Mouse (Mus musculus): Measurements from ENCODE around the gene Pqbp1. TPM values are rescaled to one million over a fixed set of nuclear protein-coding genes. Genes with fewer than 3 reads are reported as not detected.
A peak's percentile ranks its signal among the peaks of the same experiment; 100 is the strongest.
"Not testable (repeated sequence)": the region's sequence is repeated elsewhere in the genome, so short reads cannot be mapped to it uniquely, and the experiment has no call there.

The Pqbp1 gene
- polyA plus RNA-seq, 1 experiment from 2014 or later = 155 TPM

- 17% methylated on average over 40 of the region's 40 CpGs for WGBS
- H3K4me1 ChIP-seq = no peaks in the 10 kb centered on the region; the same call in 1 of the 2 replicates
- no peaks in the 10 kb centered on the region for H3K9me3 ChIP-seq
- H3K4me2 ChIP-seq = peak within 1 kb of the TSS; percentile 54
- no peaks in the 10 kb centered on the region for H3K36me3 ChIP-seq
- ATAC-seq (ENCODE audit: insufficient number of reproducible peaks, insufficient read depth, low FRiP score, low TSS enrichment, low read depth) = no peak
- H3K4me3 ChIP-seq = peak within 1 kb of the TSS; percentile 29
- no peak within 1 kb of the TSS for H3K27ac ChIP-seq
- H3K27me3 ChIP-seq = peaks cover 61% of the 10 kb centered on the region
- no peak within 1 kb of the TSS for H3K9ac ChIP-seq
Observed at GRCm38 (mm10) chrX:7919601-7920383, 20.7 kb upstream of the Pqbp1 start, which contains the start of gene Pcsk1n. Gene Pcsk1n (plus strand): TSS chrX:7919822.

- not testable (repeated sequence) for H3K36me3 ChIP-seq; H3K9ac ChIP-seq; H3K4me3 ChIP-seq; ATAC-seq (ENCODE audit: insufficient number of reproducible peaks, insufficient read depth, low FRiP score, low TSS enrichment, low read depth); H3K9me3 ChIP-seq; H3K4me1 ChIP-seq; H3K27ac ChIP-seq; H3K4me2 ChIP-seq
- H3K27me3 ChIP-seq = peaks cover 43% of the 10 kb centered on the region
- WGBS = 70% methylated on average over 6 of the region's 6 CpGs
Observed at GRCm38 (mm10) chrX:7917960-7918359, 18.9 kb upstream of the Pqbp1 start.

- not testable (repeated sequence) for H3K4me2 ChIP-seq; H3K27ac ChIP-seq; H3K4me3 ChIP-seq; H3K9ac ChIP-seq; H3K9me3 ChIP-seq; ATAC-seq (ENCODE audit: insufficient number of reproducible peaks, insufficient read depth, low FRiP score, low TSS enrichment, low read depth); H3K36me3 ChIP-seq; H3K4me1 ChIP-seq
- H3K27me3 ChIP-seq = peaks cover 20% of the 10 kb centered on the region
- 28% methylated on average over 3 of the region's 3 CpGs for WGBS
Observed at GRCm38 (mm10) chrX:7915669-7916068, 16.6 kb upstream of the Pqbp1 start.

GRCm38 (mm10) chrX:7910473-7910872, 11.4 kb upstream of the Pqbp1 start:
- WGBS = 55% methylated on average over 6 of the region's 6 CpGs
- no peaks in the 10 kb centered on the region for H3K4me1 ChIP-seq
- H3K36me3 ChIP-seq = peaks cover 15% of the 10 kb centered on the region
- no peaks in the 10 kb centered on the region for H3K27me3 ChIP-seq
- no peak overlapping the region for H3K27ac ChIP-seq
- H3K4me3 ChIP-seq = no peak overlapping the region
- H3K4me2 ChIP-seq = no peak overlapping the region
- no peaks in the 10 kb centered on the region for H3K9me3 ChIP-seq
- no peak overlapping the region for H3K9ac ChIP-seq
- no peak for ATAC-seq (ENCODE audit: insufficient number of reproducible peaks, insufficient read depth, low FRiP score, low TSS enrichment, low read depth)

GRCm38 (mm10) chrX:7909242-7909641, 10.2 kb upstream of the Pqbp1 start, which contains the start of gene Gm10490:
Gene Gm10490 (plus strand): TSS chrX:7909542.
- not testable (repeated sequence) for ATAC-seq (ENCODE audit: insufficient number of reproducible peaks, insufficient read depth, low FRiP score, low TSS enrichment, low read depth); H3K9me3 ChIP-seq; H3K4me3 ChIP-seq; H3K4me1 ChIP-seq; H3K27ac ChIP-seq; H3K27me3 ChIP-seq; H3K4me2 ChIP-seq; H3K9ac ChIP-seq
- H3K36me3 ChIP-seq = peaks cover 15% of the 10 kb centered on the region
- WGBS = 87% methylated on average over 4 of the region's 4 CpGs

- no peak for ATAC-seq (ENCODE audit: insufficient number of reproducible peaks, insufficient read depth, low FRiP score, low TSS enrichment, low read depth)
- H3K27me3 ChIP-seq = no peaks in the 10 kb centered on the region
- H3K9me3 ChIP-seq = no peaks in the 10 kb centered on the region
- no peak within 1 kb of the TSS for H3K9ac ChIP-seq
- 92% methylated on average over 5 of the region's 5 CpGs for WGBS
- no peak within 1 kb of the TSS for H3K4me3 ChIP-seq
- no peaks in the 10 kb centered on the region for H3K4me1 ChIP-seq
- no peak within 1 kb of the TSS for H3K4me2 ChIP-seq
- H3K36me3 ChIP-seq = peaks cover 21% of the 10 kb centered on the region
- H3K27ac ChIP-seq = no peak within 1 kb of the TSS
Observed at GRCm38 (mm10) chrX:7907735-7908134, 8.7 kb upstream of the Pqbp1 start, which contains the start of gene Gm10491. Gene Gm10491 (minus strand): TSS chrX:7907835.

GRCm38 (mm10) chrX:7904441-7904840, 5.4 kb upstream of the Pqbp1 start:
- no peaks in the 10 kb centered on the region for H3K4me1 ChIP-seq
- H3K9ac ChIP-seq = no peak overlapping the region
- H3K36me3 ChIP-seq = peaks cover 21% of the 10 kb centered on the region
- no peak overlapping the region for H3K4me2 ChIP-seq
- H3K27me3 ChIP-seq = no peaks in the 10 kb centered on the region
- no peaks in the 10 kb centered on the region for H3K9me3 ChIP-seq
- 91% methylated on average over 5 of the region's 5 CpGs for WGBS
- no peak overlapping the region for H3K4me3 ChIP-seq
- no peak overlapping the region for H3K27ac ChIP-seq
- ATAC-seq (ENCODE audit: insufficient number of reproducible peaks, insufficient read depth, low FRiP score, low TSS enrichment, low read depth) = no peak

GRCm38 (mm10) chrX:7898211-7898610, 858 bp downstream of the Pqbp1 start:
- 29% methylated on average over 13 of the region's 13 CpGs for WGBS
- H3K36me3 ChIP-seq = peaks cover 25% of the 10 kb centered on the region
- H3K27me3 ChIP-seq = no peaks in the 10 kb centered on the region
- peak overlapping the region; percentile 61 for H3K4me2 ChIP-seq
- no peak for ATAC-seq (ENCODE audit: insufficient number of reproducible peaks, insufficient read depth, low FRiP score, low TSS enrichment, low read depth)
- H3K9ac ChIP-seq = peak overlapping the region; percentile 74
- H3K27ac ChIP-seq = no peak overlapping the region
- H3K4me1 ChIP-seq = peaks cover 3% of the 10 kb centered on the region; the same call in 1 of the 2 replicates
- peak overlapping the region; percentile 57 for H3K4me3 ChIP-seq
- H3K9me3 ChIP-seq = no peaks in the 10 kb centered on the region

- Histone ChIP-seq H3K27me3 (no peaks in the 10 kb centered on the region), H3K4me1 (peaks cover 4% of the 10 kb centered on the region; the same call in 1 of the 2 replicates), H3K4me3 (peak within 1 kb of the TSS; percentile 55), H3K4me2 (peak within 1 kb of the TSS; percentile 60), H3K27ac (peak within 1 kb of the TSS; percentile 85), H3K36me3 (no peaks in the 10 kb centered on the region), H3K9ac (peak within 1 kb of the TSS; percentile 61), H3K9me3 (no peaks in the 10 kb centered on the region)
- ATAC-seq (ENCODE audit: insufficient number of reproducible peaks, insufficient read depth, low FRiP score, low TSS enrichment, low read depth) = peak; percentile 74
- 12% methylated on average over 49 of the region's 49 CpGs for WGBS
Observed at GRCm38 (mm10) chrX:7883841-7884567, 15.1 kb downstream of the Pqbp1 start, which contains the start of gene Slc35a2. Gene Slc35a2 (plus strand): TSS chrX:7884028.

GRCm38 (mm10) chrX:7879819-7880218, 19.2 kb downstream of the Pqbp1 start:
- ATAC-seq (ENCODE audit: insufficient number of reproducible peaks, insufficient read depth, low FRiP score, low TSS enrichment, low read depth) = peak; percentile 46; the same call in 1 of the 2 replicates
- 23% methylated on average over 11 of the region's 11 CpGs for WGBS
- Histone ChIP-seq H3K9me3 (no peaks in the 10 kb centered on the region), H3K27me3 (peaks cover 7% of the 10 kb centered on the region), H3K36me3 (peaks cover 2% of the 10 kb centered on the region; the same call in 1 of the 2 replicates), H3K27ac (no peak overlapping the region), H3K4me1 (peaks cover 4% of the 10 kb centered on the region; the same call in 1 of the 2 replicates), H3K9ac (no peak overlapping the region), H3K4me2 (peak overlapping the region; percentile 81), H3K4me3 (no peak overlapping the region)

GRCm38 (mm10) chrX:7878495-7878894, 20.6 kb downstream of the Pqbp1 start:
- H3K9me3 ChIP-seq = no peaks in the 10 kb centered on the region
- H3K4me3 ChIP-seq = peak overlapping the region; percentile 48
- no peak overlapping the region for H3K27ac ChIP-seq
- H3K9ac ChIP-seq = peak overlapping the region; percentile 62
- H3K4me2 ChIP-seq = peak overlapping the region; percentile 81
- no peak; the same call in 1 of the 2 replicates for ATAC-seq (ENCODE audit: insufficient number of reproducible peaks, insufficient read depth, low FRiP score, low TSS enrichment, low read depth)
- H3K36me3 ChIP-seq = peaks cover 11% of the 10 kb centered on the region
- H3K27me3 ChIP-seq = peaks cover 7% of the 10 kb centered on the region
- H3K4me1 ChIP-seq = peaks cover 4% of the 10 kb centered on the region; the same call in 1 of the 2 replicates
- 28% methylated on average over 21 of the region's 21 CpGs for WGBS

Data from embryonic facial prominence, embryonic 13.5 days (tissue).